Mouse (Mus musculus): ENCODE data around the gene Zfp61.
"Not testable (repeated sequence)": the region's sequence is repeated elsewhere in the genome, so short reads cannot be mapped to it uniquely, and the experiment has no call there.

The Zfp61 gene

GRCm38 (mm10) chr7:24296386-24296785 lies 4.6 kb downstream of the Zfp61 start:
- DNase-seq, result no peak

GRCm38 (mm10) chr7:24295376-24295775 lies 5.7 kb downstream of the Zfp61 start:
- DNase-seq, result no peak

GRCm38 (mm10) chr7:24294763-24295162 lies 6.3 kb downstream of the Zfp61 start:
- DNase-seq, result no peak

- no peak for DNase-seq
Observed at GRCm38 (mm10) chr7:24293061-24293851, 7.8 kb downstream of the Zfp61 start.

GRCm38 (mm10) chr7:24291387-24292090 lies 9.5 kb downstream of the Zfp61 start:
- no peak for DNase-seq

GRCm38 (mm10) chr7:24290106-24290693 lies 10.8 kb downstream of the Zfp61 start:
- DNase-seq, result no peak

GRCm38 (mm10) chr7:24288512-24288911 lies 12.5 kb downstream of the Zfp61 start:
- DNase-seq, result no peak

GRCm38 (mm10) chr7:24287670-24288069 lies 13.4 kb downstream of the Zfp61 start:
- DNase-seq, result no peak

- no peak for DNase-seq
Observed at GRCm38 (mm10) chr7:24286916-24287315, 14.1 kb downstream of the Zfp61 start.

- DNase-seq, result no peak
Observed at GRCm38 (mm10) chr7:24286090-24286489, 14.9 kb downstream of the Zfp61 start.

GRCm38 (mm10) chr7:24280858-24281145 lies 20.2 kb downstream of the Zfp61 start:
- DNase-seq, result peak; percentile 24 to 52

GRCm38 (mm10) chr7:24280031-24280857 lies 20.8 kb downstream of the Zfp61 start:
- no peak for DNase-seq

GRCm38 (mm10) chr7:24278771-24279170 lies 22.3 kb downstream of the Zfp61 start:
- DNase-seq, result not testable (repeated sequence)

- no peak for DNase-seq
Observed at GRCm38 (mm10) chr7:24274456-24274855, 26.6 kb downstream of the Zfp61 start.

- no peak for DNase-seq
Observed at GRCm38 (mm10) chr7:24271191-24271590, 29.8 kb downstream of the Zfp61 start.

- peak; percentile 85 to 91 for DNase-seq
Observed at GRCm38 (mm10) chr7:24270288-24270672, 30.8 kb downstream of the Zfp61 start, which contains the start of gene Zfp93. Gene Zfp93, plus strand, starts transcription at chr7:24270420.

- DNase-seq, result no peak
Observed at GRCm38 (mm10) chr7:24269667-24270287, 31.3 kb downstream of the Zfp61 start.

- DNase-seq, result no peak
Observed at GRCm38 (mm10) chr7:24269256-24269655, 31.8 kb downstream of the Zfp61 start.

GRCm38 (mm10) chr7:24268176-24269155 lies 32.6 kb downstream of the Zfp61 start:
- no peak for DNase-seq

GRCm38 (mm10) chr7:24260000-24260312 lies 41.1 kb downstream of the Zfp61 start:
- no peak for DNase-seq

- DNase-seq, result no peak
Observed at GRCm38 (mm10) chr7:24259306-24259999, 41.6 kb downstream of the Zfp61 start.
